Mouse (Mus musculus): ENCODE results near the gene Rab6b. TPM values are rescaled to one million over a fixed set of nuclear protein-coding genes. Genes with fewer than 3 reads are reported as not detected.

The Rab6b gene
- polyA plus RNA-seq (2014; fragmentation: Nextera tagmentation; extraction: Ambion mirVana), result 1.4 and 1.7 TPM in 2 replicates

DNA sequence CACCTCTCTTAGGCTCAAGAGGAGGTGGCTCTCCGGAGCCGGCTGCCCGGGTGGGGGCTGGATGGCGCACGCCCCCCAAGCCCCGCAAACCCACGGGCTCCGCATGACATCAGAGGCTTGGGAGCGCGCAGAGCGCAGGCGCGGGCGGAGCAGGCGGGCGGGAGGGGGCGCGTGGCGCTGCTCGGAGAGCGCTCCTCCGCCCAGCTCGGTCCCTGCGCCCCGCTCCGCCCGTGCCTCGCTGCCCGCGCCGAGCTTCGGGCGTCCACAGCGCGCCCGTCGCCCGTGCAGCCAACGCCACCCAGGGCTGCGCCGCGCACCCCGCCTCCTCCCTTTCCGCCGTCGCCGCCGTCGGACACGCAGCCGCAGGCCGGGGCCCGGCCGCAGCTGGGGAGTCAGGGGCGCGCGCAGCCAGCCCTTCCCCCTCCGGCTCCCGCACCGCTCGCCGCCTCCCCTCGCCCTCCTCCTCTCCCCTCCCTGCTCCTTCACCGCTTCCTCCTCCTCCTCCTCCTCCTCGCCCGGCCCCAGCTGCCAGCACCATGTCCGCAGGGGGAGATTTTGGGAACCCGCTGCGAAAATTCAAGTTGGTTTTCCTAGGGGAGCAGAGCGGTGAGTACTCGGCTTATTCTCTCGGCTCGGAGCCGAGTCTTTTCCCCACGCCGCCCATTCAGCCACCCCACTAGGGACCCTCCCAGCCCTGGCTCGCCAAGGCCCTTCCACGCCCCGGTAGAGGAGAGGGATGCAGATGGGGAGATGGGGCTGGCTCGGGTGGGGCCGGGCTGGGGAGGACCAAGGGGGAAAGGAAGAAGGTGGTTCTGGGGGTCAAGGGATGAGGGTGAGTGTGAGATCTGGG, at the start of gene Rab6b:
Gene Rab6b, plus strand, starts transcription at position 167 of the 850 bp plus-strand sequence.
- Histone ChIP-seq H3K27ac (ENCODE audit: low read depth, low read length) (no peak within 1 kb of the TSS), H3K9me3 (replicated peaks; ENCODE audit: control insufficient read depth, low read length) (no peaks in the 10 kb centered on the region), H3K36me3 (ENCODE audit: control insufficient read depth, insufficient read depth, low read length) (no peaks in the 10 kb centered on the region), H3K4me1 (ENCODE audit: control insufficient read depth, insufficient read depth, low read length) (peaks cover 14% of the 10 kb centered on the region; the same call in 1 of the 2 replicates), H3K27me3 (ENCODE audit: control insufficient read depth, insufficient read depth, low read length) (peaks cover 48% of the 10 kb centered on the region), H3K9ac (ENCODE audit: low read depth, low read length) (peak within 1 kb of the TSS; percentile 71), H3K4me2 (peak within 1 kb of the TSS; percentile 97), H3K4me3 (ENCODE audit: low read depth, low read length) (peak within 1 kb of the TSS; percentile 69)
- WGBS (ENCODE audit: insufficient replicate concordance), result under 1% methylated on average over 38 of the region's 81 CpGs
- peak; percentile 55 for ATAC-seq (replicated peaks; ENCODE audit: insufficient number of reproducible peaks, low FRiP score, low TSS enrichment)

DNA sequence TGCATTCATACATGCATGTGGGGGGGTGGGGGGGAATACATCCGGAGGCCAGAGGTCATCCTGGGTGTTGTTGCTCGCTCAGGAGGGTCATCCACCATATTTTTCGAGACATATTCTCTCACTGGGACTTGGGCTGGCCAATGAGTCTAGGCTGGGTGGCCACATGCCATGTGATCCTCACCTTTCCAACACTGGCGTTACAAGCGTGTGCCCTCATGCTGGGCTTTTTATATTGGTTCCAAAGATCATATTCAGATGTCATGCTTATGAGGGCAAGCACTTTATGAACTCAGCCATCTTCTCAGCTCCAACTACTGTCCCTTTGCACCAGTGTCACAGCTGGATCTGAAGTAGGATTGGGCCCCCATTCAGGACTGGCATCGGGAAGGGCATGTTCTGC, 48.0 kb upstream of the Rab6b start:
- no peaks in the 10 kb centered on the region for H3K27me3 ChIP-seq (ENCODE audit: control insufficient read depth, insufficient read depth, low read length)
- no peak for ATAC-seq (replicated peaks; ENCODE audit: insufficient number of reproducible peaks, low FRiP score, low TSS enrichment)
- no peak overlapping the region for H3K27ac ChIP-seq (ENCODE audit: low read depth, low read length)
- H3K4me1 ChIP-seq (ENCODE audit: control insufficient read depth, insufficient read depth, low read length), result no peaks in the 10 kb centered on the region
- H3K36me3 ChIP-seq (ENCODE audit: control insufficient read depth, insufficient read depth, low read length), result no peaks in the 10 kb centered on the region
- H3K4me3 ChIP-seq (ENCODE audit: low read depth, low read length), result no peak overlapping the region
- no peak overlapping the region for H3K9ac ChIP-seq (ENCODE audit: low read depth, low read length)
- WGBS (ENCODE audit: insufficient replicate concordance), result 84% methylated on average over 6 of the region's 6 CpGs
- H3K9me3 ChIP-seq (replicated peaks; ENCODE audit: control insufficient read depth, low read length), result no peaks in the 10 kb centered on the region
- H3K4me2 ChIP-seq, result no peak overlapping the region

DNA sequence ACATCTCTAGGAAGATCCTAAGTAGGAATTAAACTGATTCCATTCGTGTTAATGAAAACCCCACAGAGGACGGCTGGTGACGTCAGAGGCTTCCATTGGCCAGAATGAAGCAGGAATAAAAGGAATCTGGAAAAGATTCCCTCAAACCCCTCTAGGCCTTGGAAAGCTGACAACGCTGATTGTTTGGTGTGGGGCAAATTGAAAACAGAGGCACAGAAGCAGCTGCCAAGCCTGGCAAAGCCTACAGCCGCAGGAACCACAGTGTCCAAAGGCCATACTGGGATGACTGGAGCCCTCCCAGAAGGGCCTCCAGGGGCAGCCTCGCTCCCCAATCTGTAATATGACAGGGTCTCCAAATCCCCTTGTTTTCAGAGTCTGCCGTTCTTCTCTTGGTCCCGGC, 44.7 kb upstream of the Rab6b start:
- Histone ChIP-seq H3K27ac (ENCODE audit: low read depth, low read length) (no peak overlapping the region), H3K36me3 (ENCODE audit: control insufficient read depth, insufficient read depth, low read length) (no peaks in the 10 kb centered on the region), H3K9ac (ENCODE audit: low read depth, low read length) (no peak overlapping the region), H3K4me1 (ENCODE audit: control insufficient read depth, insufficient read depth, low read length) (no peaks in the 10 kb centered on the region), H3K4me2 (no peak overlapping the region), H3K27me3 (ENCODE audit: control insufficient read depth, insufficient read depth, low read length) (no peaks in the 10 kb centered on the region), H3K9me3 (replicated peaks; ENCODE audit: control insufficient read depth, low read length) (no peaks in the 10 kb centered on the region), H3K4me3 (ENCODE audit: low read depth, low read length) (no peak overlapping the region)
- no peak for ATAC-seq (replicated peaks; ENCODE audit: insufficient number of reproducible peaks, low FRiP score, low TSS enrichment)
- 86% methylated on average over 8 of the region's 8 CpGs for WGBS (ENCODE audit: insufficient replicate concordance)

DNA sequence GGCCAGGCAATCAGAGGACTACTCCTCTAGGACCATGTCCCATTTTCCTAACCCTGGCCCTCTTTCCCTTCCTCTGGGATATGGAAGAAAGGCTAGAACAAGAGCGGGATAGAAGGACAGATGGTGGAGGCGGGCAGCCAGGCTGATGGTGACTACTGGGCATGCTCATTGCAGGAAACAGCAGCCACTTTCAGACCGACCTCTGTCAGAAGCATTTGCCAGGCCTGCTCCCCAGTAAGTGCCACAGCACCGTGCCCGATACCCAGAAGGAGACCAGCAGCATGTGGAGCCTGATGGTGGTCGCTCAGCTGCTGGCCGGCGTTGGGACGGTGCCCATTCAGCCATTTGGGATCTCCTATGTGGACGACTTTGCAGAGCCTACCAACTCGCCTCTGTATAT, 43.9 kb upstream of the Rab6b start:
- 86% methylated on average over 11 of the region's 11 CpGs for WGBS (ENCODE audit: insufficient replicate concordance)

DNA sequence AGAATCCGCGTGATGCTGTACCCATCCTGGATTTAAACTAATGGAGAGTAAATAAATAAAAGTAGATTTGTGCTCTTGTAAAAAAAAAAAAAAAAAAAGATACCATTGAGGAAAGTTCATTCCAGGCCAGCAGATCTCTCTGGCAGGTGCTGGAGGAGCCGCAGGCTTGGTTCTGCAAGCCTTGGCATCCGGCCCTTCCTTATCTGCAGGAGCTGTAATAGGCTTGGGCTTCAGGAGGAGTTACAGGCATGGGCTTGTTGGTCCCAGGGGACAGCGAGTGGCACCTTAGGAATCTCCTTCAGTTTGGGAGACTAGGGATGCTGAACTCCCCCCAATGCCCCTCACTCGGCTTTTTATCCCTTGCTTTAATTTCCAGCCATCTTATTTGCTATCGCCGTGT, 42.8 kb upstream of the Rab6b start:
- no peak overlapping the region for H3K27ac ChIP-seq (ENCODE audit: low read depth, low read length)
- no peaks in the 10 kb centered on the region for H3K4me1 ChIP-seq (ENCODE audit: control insufficient read depth, insufficient read depth, low read length)
- no peaks in the 10 kb centered on the region for H3K9me3 ChIP-seq (replicated peaks; ENCODE audit: control insufficient read depth, low read length)
- 79% methylated on average over 8 of the region's 8 CpGs for WGBS (ENCODE audit: insufficient replicate concordance)
- no peaks in the 10 kb centered on the region for H3K36me3 ChIP-seq (ENCODE audit: control insufficient read depth, insufficient read depth, low read length)
- H3K27me3 ChIP-seq (ENCODE audit: control insufficient read depth, insufficient read depth, low read length), result no peaks in the 10 kb centered on the region
- no peak overlapping the region for H3K9ac ChIP-seq (ENCODE audit: low read depth, low read length)
- no peak overlapping the region for H3K4me2 ChIP-seq
- H3K4me3 ChIP-seq (ENCODE audit: low read depth, low read length), result no peak overlapping the region
- ATAC-seq (replicated peaks; ENCODE audit: insufficient number of reproducible peaks, low FRiP score, low TSS enrichment), result no peak

More for the DNA sequence above, 43.9 kb upstream of the Rab6b start:
- H3K4me2 ChIP-seq, result no peak overlapping the region
- H3K27me3 ChIP-seq (ENCODE audit: control insufficient read depth, insufficient read depth, low read length), result no peaks in the 10 kb centered on the region
- no peak overlapping the region for H3K4me3 ChIP-seq (ENCODE audit: low read depth, low read length)
- no peak overlapping the region for H3K9ac ChIP-seq (ENCODE audit: low read depth, low read length)
- no peaks in the 10 kb centered on the region for H3K4me1 ChIP-seq (ENCODE audit: control insufficient read depth, insufficient read depth, low read length)
- ATAC-seq (replicated peaks; ENCODE audit: insufficient number of reproducible peaks, low FRiP score, low TSS enrichment), result no peak
- H3K9me3 ChIP-seq (replicated peaks; ENCODE audit: control insufficient read depth, low read length), result no peaks in the 10 kb centered on the region
- no peaks in the 10 kb centered on the region for H3K36me3 ChIP-seq (ENCODE audit: control insufficient read depth, insufficient read depth, low read length)
- H3K27ac ChIP-seq (ENCODE audit: low read depth, low read length), result no peak overlapping the region

DNA sequence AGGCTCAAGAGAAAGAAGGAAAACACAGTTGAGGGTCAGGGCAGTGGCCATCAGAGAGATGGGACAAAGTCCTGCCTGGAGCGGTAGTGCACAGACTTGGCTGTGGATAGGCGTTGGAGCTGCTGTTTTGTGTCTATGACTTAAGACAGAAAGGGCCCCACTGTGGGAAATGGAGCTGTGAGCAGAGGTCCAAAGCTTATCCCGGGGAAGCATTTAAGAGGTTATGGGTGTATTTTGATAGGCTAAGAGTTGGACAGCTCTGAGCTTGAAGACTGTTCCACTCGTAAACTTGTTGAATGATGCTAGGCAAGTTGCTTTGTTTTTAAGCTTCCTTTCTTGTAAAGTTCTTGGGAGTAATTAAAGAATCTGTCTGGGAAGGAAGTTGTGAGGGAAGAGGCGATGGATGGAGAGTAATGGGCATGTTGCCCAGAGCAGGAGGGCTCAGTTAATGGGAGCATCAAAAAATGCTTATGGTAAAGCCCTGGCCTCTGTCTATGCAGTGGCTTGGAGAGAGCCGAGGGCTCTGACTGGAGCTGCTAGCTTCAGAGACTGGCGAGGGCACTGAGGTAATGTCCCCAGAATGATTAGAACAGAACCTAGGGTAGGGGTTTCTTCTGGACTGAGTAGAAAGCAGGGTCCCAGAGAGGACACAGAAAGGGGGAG, 39.9 kb upstream of the Rab6b start:
- no peak for ATAC-seq (replicated peaks; ENCODE audit: insufficient number of reproducible peaks, low FRiP score, low TSS enrichment)
- Histone ChIP-seq H3K9me3 (replicated peaks; ENCODE audit: control insufficient read depth, low read length) (no peaks in the 10 kb centered on the region), H3K4me3 (ENCODE audit: low read depth, low read length) (no peak overlapping the region), H3K27ac (ENCODE audit: low read depth, low read length) (no peak overlapping the region), H3K4me1 (ENCODE audit: control insufficient read depth, insufficient read depth, low read length) (no peaks in the 10 kb centered on the region), H3K36me3 (ENCODE audit: control insufficient read depth, insufficient read depth, low read length) (no peaks in the 10 kb centered on the region), H3K9ac (ENCODE audit: low read depth, low read length) (no peak overlapping the region), H3K4me2 (no peak overlapping the region), H3K27me3 (ENCODE audit: control insufficient read depth, insufficient read depth, low read length) (no peaks in the 10 kb centered on the region)
- WGBS (ENCODE audit: insufficient replicate concordance), result 73% methylated on average over 7 of the region's 7 CpGs

DNA sequence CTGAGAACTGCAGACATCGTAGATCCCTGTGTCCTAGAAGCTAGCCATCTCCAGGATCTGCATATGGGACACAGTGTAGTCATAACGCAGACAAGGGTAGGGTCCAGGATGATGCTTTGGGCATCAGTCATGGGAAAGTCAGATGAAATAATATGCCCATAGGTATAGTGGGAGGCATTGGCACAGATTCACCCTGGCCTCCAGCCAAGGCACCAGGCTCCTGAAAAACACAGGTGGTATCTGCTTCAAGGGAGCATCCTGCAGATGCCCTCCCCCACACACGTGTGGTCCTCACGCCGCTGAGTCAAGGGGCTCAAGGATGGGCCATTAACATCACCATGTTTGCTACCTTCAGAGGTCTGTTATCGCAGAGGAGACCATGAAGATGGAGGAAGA, 39.4 kb upstream of the Rab6b start:
- Histone ChIP-seq H3K4me2 (no peak overlapping the region), H3K27me3 (ENCODE audit: control insufficient read depth, insufficient read depth, low read length) (no peaks in the 10 kb centered on the region), H3K9me3 (replicated peaks; ENCODE audit: control insufficient read depth, low read length) (no peaks in the 10 kb centered on the region), H3K27ac (ENCODE audit: low read depth, low read length) (no peak overlapping the region), H3K36me3 (ENCODE audit: control insufficient read depth, insufficient read depth, low read length) (no peaks in the 10 kb centered on the region), H3K9ac (ENCODE audit: low read depth, low read length) (no peak overlapping the region), H3K4me1 (ENCODE audit: control insufficient read depth, insufficient read depth, low read length) (no peaks in the 10 kb centered on the region), H3K4me3 (ENCODE audit: low read depth, low read length) (no peak overlapping the region)
- ATAC-seq (replicated peaks; ENCODE audit: insufficient number of reproducible peaks, low FRiP score, low TSS enrichment), result no peak
- 88% methylated on average over 6 of the region's 6 CpGs for WGBS (ENCODE audit: insufficient replicate concordance)

DNA sequence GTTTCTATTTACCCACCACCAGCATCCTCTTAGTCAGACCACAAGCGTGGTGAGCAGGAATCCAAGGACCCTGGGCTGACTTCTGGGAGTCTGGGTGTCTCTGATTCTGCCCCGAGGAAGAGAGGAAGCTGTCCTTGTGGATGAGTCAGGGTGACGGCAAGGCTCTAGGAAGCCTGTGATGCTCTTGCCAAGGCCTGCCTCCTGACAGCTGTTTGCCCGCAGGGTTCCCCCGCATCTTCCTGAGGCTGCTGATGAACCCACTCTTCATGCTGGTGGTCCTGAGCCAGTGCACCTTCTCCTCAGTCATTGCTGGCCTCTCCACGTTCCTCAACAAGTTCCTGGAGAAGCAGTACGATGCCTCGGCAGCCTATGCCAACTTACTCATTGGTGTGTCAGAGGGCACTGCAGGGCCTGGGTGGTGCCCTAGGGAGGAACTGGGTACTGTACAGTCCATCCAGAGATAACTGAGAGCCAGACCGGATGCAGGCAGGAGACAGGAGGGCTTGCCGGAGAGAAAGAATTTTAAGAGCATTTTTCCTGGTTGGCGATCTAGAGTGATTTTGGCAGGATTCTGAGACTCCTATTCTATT, 38.6 kb upstream of the Rab6b start:
- H3K4me2 ChIP-seq, result no peak overlapping the region
- no peaks in the 10 kb centered on the region for H3K9me3 ChIP-seq (replicated peaks; ENCODE audit: control insufficient read depth, low read length)
- no peak overlapping the region for H3K4me3 ChIP-seq (ENCODE audit: low read depth, low read length)
- WGBS (ENCODE audit: insufficient replicate concordance), result 70% methylated on average over 11 of the region's 11 CpGs
- H3K27me3 ChIP-seq (ENCODE audit: control insufficient read depth, insufficient read depth, low read length), result no peaks in the 10 kb centered on the region
- no peaks in the 10 kb centered on the region for H3K36me3 ChIP-seq (ENCODE audit: control insufficient read depth, insufficient read depth, low read length)
- no peaks in the 10 kb centered on the region for H3K4me1 ChIP-seq (ENCODE audit: control insufficient read depth, insufficient read depth, low read length)
- no peak overlapping the region for H3K27ac ChIP-seq (ENCODE audit: low read depth, low read length)
- ATAC-seq (replicated peaks; ENCODE audit: insufficient number of reproducible peaks, low FRiP score, low TSS enrichment), result no peak
- H3K9ac ChIP-seq (ENCODE audit: low read depth, low read length), result no peak overlapping the region

Measured in heart, embryonic 11.5 days (tissue).